Mouse (Mus musculus): Measurements from ENCODE around the gene Atad1. TPM values are rescaled to one million over a fixed set of nuclear protein-coding genes. Genes with fewer than 3 reads are reported as not detected.
"Not testable (repeated sequence)": the region's sequence is repeated elsewhere in the genome, so short reads cannot be mapped to it uniquely, and the experiment has no call there.

Atad1 gene
- polyA plus RNA-seq, 1 experiment from 2014 or later, result 105 TPM

- H3K36me3 ChIP-seq (ENCODE audit: control insufficient read depth, insufficient read depth, low read length), result no peaks in the 10 kb centered on the region
- 0% methylated on average over 63 of the region's 63 CpGs for WGBS
- peak; percentile 94 for DNase-seq (ENCODE audit: low spot score)
- H3K4me3 ChIP-seq (ENCODE audit: low read depth, low read length), result peak overlapping the region; percentile 89
- no peaks in the 10 kb centered on the region for H3K27me3 ChIP-seq (ENCODE audit: control insufficient read depth, insufficient read depth, low read length)
- H3K9ac ChIP-seq (ENCODE audit: low read length), result peak overlapping the region; percentile 91
- peak overlapping the region; percentile 87 for H3K27ac ChIP-seq (ENCODE audit: low read depth, low read length)
- peak overlapping the region; percentile 82 for H3K4me2 ChIP-seq (ENCODE audit: low read depth)
- peak; percentile 94 for ATAC-seq (ENCODE audit: insufficient read depth, low FRiP score, low TSS enrichment)
- H3K4me1 ChIP-seq (ENCODE audit: control insufficient read depth, insufficient read depth, low read length), result peaks cover 4% of the 10 kb centered on the region; the same call in 1 of the 2 replicates
- H3K9me3 ChIP-seq (ENCODE audit: control insufficient read depth, low read length), result no peaks in the 10 kb centered on the region
Observed at GRCm38 (mm10) chr19:32711761-32712541, 27.6 kb downstream of the Atad1 start.

GRCm38 (mm10) chr19:32710288-32710687 is 29.3 kb downstream of the Atad1 start:
- Histone ChIP-seq H3K4me3 (ENCODE audit: low read depth, low read length) (no peak overlapping the region), H3K4me1 (ENCODE audit: control insufficient read depth, insufficient read depth, low read length) (peaks cover 4% of the 10 kb centered on the region; the same call in 1 of the 2 replicates), H3K36me3 (ENCODE audit: control insufficient read depth, insufficient read depth, low read length) (peaks cover 2% of the 10 kb centered on the region; the same call in 1 of the 2 replicates), H3K27me3 (ENCODE audit: control insufficient read depth, insufficient read depth, low read length) (no peaks in the 10 kb centered on the region), H3K27ac (ENCODE audit: low read depth, low read length) (no peak overlapping the region), H3K9ac (ENCODE audit: low read length) (no peak overlapping the region), H3K4me2 (ENCODE audit: low read depth) (no peak overlapping the region), H3K9me3 (ENCODE audit: control insufficient read depth, low read length) (no peaks in the 10 kb centered on the region)
- 80% methylated on average over 3 of the region's 3 CpGs for WGBS
- DNase-seq (ENCODE audit: low spot score), result no peak
- ATAC-seq (ENCODE audit: insufficient read depth, low FRiP score, low TSS enrichment), result no peak

GRCm38 (mm10) chr19:32708996-32709395 is 30.6 kb downstream of the Atad1 start:
- no peak for DNase-seq (ENCODE audit: low spot score)
- no peaks in the 10 kb centered on the region for H3K9me3 ChIP-seq (ENCODE audit: control insufficient read depth, low read length)
- H3K36me3 ChIP-seq (ENCODE audit: control insufficient read depth, insufficient read depth, low read length), result peaks cover 4% of the 10 kb centered on the region; the same call in 1 of the 2 replicates
- no peak overlapping the region for H3K4me3 ChIP-seq (ENCODE audit: low read depth, low read length)
- H3K4me2 ChIP-seq (ENCODE audit: low read depth), result no peak overlapping the region
- 95% methylated on average over 5 of the region's 5 CpGs for WGBS
- H3K4me1 ChIP-seq (ENCODE audit: control insufficient read depth, insufficient read depth, low read length), result peaks cover 4% of the 10 kb centered on the region; the same call in 1 of the 2 replicates
- H3K27me3 ChIP-seq (ENCODE audit: control insufficient read depth, insufficient read depth, low read length), result no peaks in the 10 kb centered on the region
- no peak for ATAC-seq (ENCODE audit: insufficient read depth, low FRiP score, low TSS enrichment)
- no peak overlapping the region for H3K9ac ChIP-seq (ENCODE audit: low read length)
- no peak overlapping the region for H3K27ac ChIP-seq (ENCODE audit: low read depth, low read length)

DNA sequence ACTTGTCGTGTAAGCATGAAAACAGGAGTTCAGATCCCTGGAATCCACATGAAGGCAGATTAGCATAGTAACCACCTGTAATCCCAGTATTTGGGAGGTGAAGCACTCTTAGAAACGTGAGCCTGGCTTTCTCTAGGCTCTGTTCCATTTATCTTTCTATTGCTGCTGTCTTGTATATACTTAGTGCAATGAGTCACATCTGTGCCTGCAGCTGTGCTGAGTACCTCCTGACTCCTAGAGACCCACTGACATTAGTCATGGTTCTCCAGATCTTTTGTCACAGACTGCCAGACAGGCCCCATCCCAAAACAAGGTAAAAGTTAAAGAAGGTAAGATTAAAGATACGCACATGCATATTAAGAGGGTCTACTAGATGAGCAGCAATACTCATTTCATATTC is 37.4 kb downstream of the Atad1 start:
- Histone ChIP-seq H3K27me3 (ENCODE audit: control insufficient read depth, insufficient read depth, low read length) (no peaks in the 10 kb centered on the region), H3K9me3 (ENCODE audit: control insufficient read depth, low read length) (no peaks in the 10 kb centered on the region), H3K4me2 (ENCODE audit: low read depth) (no peak overlapping the region), H3K27ac (ENCODE audit: low read depth, low read length) (no peak overlapping the region), H3K9ac (ENCODE audit: low read length) (no peak overlapping the region), H3K4me3 (ENCODE audit: low read depth, low read length) (no peak overlapping the region), H3K36me3 (ENCODE audit: control insufficient read depth, insufficient read depth, low read length) (peaks cover 4% of the 10 kb centered on the region; the same call in 1 of the 2 replicates), H3K4me1 (ENCODE audit: control insufficient read depth, insufficient read depth, low read length) (no peaks in the 10 kb centered on the region)
- 87% methylated on average over 3 of the region's 3 CpGs for WGBS
- ATAC-seq (ENCODE audit: insufficient read depth, low FRiP score, low TSS enrichment) (no peak), DNase-seq (ENCODE audit: low spot score) (no peak)

DNA sequence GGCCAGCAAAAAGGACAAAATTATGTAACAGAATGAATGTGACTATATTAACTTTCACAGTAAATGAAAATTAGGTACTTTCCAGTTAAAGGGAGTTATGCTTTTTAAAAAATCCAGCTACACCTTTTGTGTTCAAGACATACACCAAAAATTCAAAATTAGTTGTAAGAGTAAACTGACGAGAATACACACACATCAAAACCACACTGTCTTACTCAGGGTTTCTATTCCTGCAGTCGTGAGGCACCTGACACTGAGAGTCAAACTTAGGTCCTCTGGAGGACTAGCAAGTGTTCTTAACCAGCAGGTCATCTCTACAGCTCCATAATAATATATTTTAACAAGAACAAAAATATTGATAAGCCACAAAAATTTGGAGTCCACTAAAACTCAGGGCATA is 42.9 kb downstream of the Atad1 start:
- Histone ChIP-seq H3K9ac (ENCODE audit: low read length) (no peak overlapping the region), H3K4me1 (ENCODE audit: control insufficient read depth, insufficient read depth, low read length) (no peaks in the 10 kb centered on the region), H3K4me3 (ENCODE audit: low read depth, low read length) (no peak overlapping the region), H3K27ac (ENCODE audit: low read depth, low read length) (no peak overlapping the region), H3K4me2 (ENCODE audit: low read depth) (no peak overlapping the region), H3K9me3 (ENCODE audit: control insufficient read depth, low read length) (no peaks in the 10 kb centered on the region), H3K27me3 (ENCODE audit: control insufficient read depth, insufficient read depth, low read length) (no peaks in the 10 kb centered on the region), H3K36me3 (ENCODE audit: control insufficient read depth, insufficient read depth, low read length) (peaks cover 8% of the 10 kb centered on the region; the same call in 1 of the 2 replicates)
- WGBS, result 84% methylated on average over 2 of the region's 2 CpGs
- DNase-seq (ENCODE audit: low spot score) (no peak), ATAC-seq (ENCODE audit: insufficient read depth, low FRiP score, low TSS enrichment) (no peak)

DNA sequence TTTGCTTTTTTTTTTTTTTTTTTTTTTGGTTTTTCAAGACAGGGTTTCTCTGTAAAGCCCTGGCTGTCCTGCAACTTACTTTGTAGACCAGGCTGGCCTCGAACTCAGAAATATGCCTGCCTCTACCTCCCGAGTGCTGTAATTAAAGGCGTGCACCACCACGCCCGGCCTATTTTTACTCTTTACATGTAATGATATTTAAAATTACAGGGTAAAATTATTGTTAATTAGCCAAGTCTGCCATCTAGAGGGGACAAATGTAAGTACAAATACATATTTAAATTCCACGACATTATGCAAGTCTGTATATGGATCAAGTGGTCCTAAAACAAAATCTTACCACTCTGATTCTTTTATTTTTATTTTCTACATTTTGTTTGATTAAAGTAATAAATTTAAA is 49.9 kb downstream of the Atad1 start:
- WGBS, result 91% methylated on average over 6 of the region's 6 CpGs
- no peak overlapping the region for H3K4me2 ChIP-seq (ENCODE audit: low read depth)
- H3K9ac ChIP-seq (ENCODE audit: low read length), result no peak overlapping the region
- H3K9me3 ChIP-seq (ENCODE audit: control insufficient read depth, low read length), result no peaks in the 10 kb centered on the region
- H3K36me3 ChIP-seq (ENCODE audit: control insufficient read depth, insufficient read depth, low read length), result peaks cover 5% of the 10 kb centered on the region; the same call in 1 of the 2 replicates
- H3K4me1 ChIP-seq (ENCODE audit: control insufficient read depth, insufficient read depth, low read length), result no peaks in the 10 kb centered on the region
- no peaks in the 10 kb centered on the region for H3K27me3 ChIP-seq (ENCODE audit: control insufficient read depth, insufficient read depth, low read length)
- ATAC-seq (ENCODE audit: insufficient read depth, low FRiP score, low TSS enrichment) (no peak), DNase-seq (ENCODE audit: low spot score) (no peak)
- no peak overlapping the region for H3K4me3 ChIP-seq (ENCODE audit: low read depth, low read length)
- no peak overlapping the region for H3K27ac ChIP-seq (ENCODE audit: low read depth, low read length)

GRCm38 (mm10) chr19:32688227-32688626 is 51.4 kb downstream of the Atad1 start:
- H3K36me3 ChIP-seq (ENCODE audit: control insufficient read depth, insufficient read depth, low read length); H3K9ac ChIP-seq (ENCODE audit: low read length); H3K4me3 ChIP-seq (ENCODE audit: low read depth, low read length); ATAC-seq (ENCODE audit: insufficient read depth, low FRiP score, low TSS enrichment); H3K4me1 ChIP-seq (ENCODE audit: control insufficient read depth, insufficient read depth, low read length); DNase-seq (ENCODE audit: low spot score); H3K4me2 ChIP-seq (ENCODE audit: low read depth); H3K9me3 ChIP-seq (ENCODE audit: control insufficient read depth, low read length); H3K27ac ChIP-seq (ENCODE audit: low read depth, low read length); H3K27me3 ChIP-seq (ENCODE audit: control insufficient read depth, insufficient read depth, low read length): not testable (repeated sequence)
- WGBS, result 87% methylated on average over 3 of the region's 3 CpGs

DNA sequence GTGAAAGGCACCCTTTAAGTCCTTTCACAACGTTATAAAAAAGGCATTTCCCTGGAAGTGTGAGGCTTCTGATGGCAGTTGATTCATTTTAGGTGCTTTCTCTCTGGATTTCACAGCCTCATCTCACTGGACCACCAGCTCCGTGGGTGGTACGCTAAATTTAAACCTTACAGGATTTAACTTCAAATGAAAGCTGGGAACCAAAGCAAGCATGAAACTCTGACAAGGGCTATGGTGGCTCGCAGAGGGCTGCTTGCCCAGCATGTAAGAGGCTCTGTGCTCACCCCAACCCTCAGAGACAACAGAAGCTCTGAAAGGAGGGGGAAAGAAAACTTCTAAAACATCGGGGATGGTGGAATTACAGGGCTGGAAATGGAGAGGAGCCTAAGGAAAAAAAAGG is 51.9 kb downstream of the Atad1 start:
- DNase-seq (ENCODE audit: low spot score), result no peak
- Histone ChIP-seq H3K9me3 (ENCODE audit: control insufficient read depth, low read length) (no peaks in the 10 kb centered on the region), H3K9ac (ENCODE audit: low read length) (no peak overlapping the region), H3K4me1 (ENCODE audit: control insufficient read depth, insufficient read depth, low read length) (no peaks in the 10 kb centered on the region), H3K27ac (ENCODE audit: low read depth, low read length) (no peak overlapping the region), H3K4me2 (ENCODE audit: low read depth) (no peak overlapping the region), H3K27me3 (ENCODE audit: control insufficient read depth, insufficient read depth, low read length) (no peaks in the 10 kb centered on the region), H3K36me3 (ENCODE audit: control insufficient read depth, insufficient read depth, low read length) (no peaks in the 10 kb centered on the region; the same call in 1 of the 2 replicates), H3K4me3 (ENCODE audit: low read depth, low read length) (no peak overlapping the region)
- no peak for ATAC-seq (ENCODE audit: insufficient read depth, low FRiP score, low TSS enrichment)
- WGBS, result 90% methylated on average over 5 of the region's 5 CpGs

GRCm38 (mm10) chr19:32683081-32683480 is 56.5 kb downstream of the Atad1 start:
- no peak overlapping the region for H3K4me2 ChIP-seq (ENCODE audit: low read depth)
- no peaks in the 10 kb centered on the region for H3K27me3 ChIP-seq (ENCODE audit: control insufficient read depth, insufficient read depth, low read length)
- H3K4me3 ChIP-seq (ENCODE audit: low read depth, low read length), result no peak overlapping the region
- ATAC-seq (ENCODE audit: insufficient read depth, low FRiP score, low TSS enrichment), result no peak
- H3K9ac ChIP-seq (ENCODE audit: low read length), result no peak overlapping the region
- no peaks in the 10 kb centered on the region for H3K4me1 ChIP-seq (ENCODE audit: control insufficient read depth, insufficient read depth, low read length)
- no peaks in the 10 kb centered on the region for H3K9me3 ChIP-seq (ENCODE audit: control insufficient read depth, low read length)
- no peaks in the 10 kb centered on the region; the same call in 1 of the 2 replicates for H3K36me3 ChIP-seq (ENCODE audit: control insufficient read depth, insufficient read depth, low read length)
- no peak for DNase-seq (ENCODE audit: low spot score)
- WGBS, result 89% methylated on average over 5 of the region's 5 CpGs
- H3K27ac ChIP-seq (ENCODE audit: low read depth, low read length), result no peak overlapping the region
